Comparison of ENCODE assay signal across 8 mouse cellular contexts in the genomic region with DNA sequence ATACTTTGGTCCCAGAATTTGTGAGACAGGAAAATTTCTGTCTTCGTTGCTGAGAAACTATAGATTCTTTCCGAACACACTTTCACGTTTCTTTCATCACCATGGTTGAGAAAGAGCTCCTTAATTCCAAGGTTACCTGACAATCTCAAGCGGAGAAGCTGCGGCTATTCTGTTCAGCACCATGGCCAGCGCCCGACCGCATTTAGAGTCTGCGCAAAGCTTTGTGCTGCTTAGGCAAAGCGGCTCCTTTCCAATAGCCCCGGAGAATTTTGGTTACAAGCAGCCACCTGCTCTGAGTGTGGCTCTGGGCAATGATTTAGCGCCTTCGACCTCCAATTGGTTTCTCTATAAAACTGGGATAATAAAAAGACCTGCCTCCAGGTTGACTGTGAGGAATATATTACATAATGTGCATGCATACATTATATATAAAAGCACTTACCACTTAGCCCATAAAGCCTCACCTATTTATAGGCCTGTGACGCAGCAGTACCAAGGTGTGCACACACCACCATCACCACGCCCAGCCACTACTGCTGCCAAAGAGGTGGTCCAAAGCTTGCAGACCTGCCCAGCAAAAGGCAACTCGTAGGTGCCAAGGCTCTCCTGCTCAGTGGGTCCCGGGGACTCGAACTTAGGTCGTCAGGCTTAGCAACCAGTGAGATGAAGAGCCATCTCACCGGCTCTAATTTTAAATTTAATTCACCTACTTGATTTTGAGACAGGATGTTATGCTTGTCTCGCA. TPM values are rescaled to one million over a fixed set of nuclear protein-coding genes. Genes with fewer than 3 reads are reported as not detected.
DNase-seq lines count a peak whose midpoint lies in the region; ATAC-seq and TF ChIP-seq lines count a peak whose summit lies in the region.

No protein-coding gene starts in this region.

- peak; percentile 92 for DNase-seq in intestine, embryonic 14.5 days (ENCODE audit: low spot score)
- peak; percentile 61 for DNase-seq in CH12.LX (ENCODE audit: extremely low read depth)
- DNase-seq in c-Kit-positive CD71-negative TER-119-negative erythroid progenitor cells, embryonic 14.5 days (ENCODE audit: low read depth) = peak; percentile 77
- DNase-seq in kidney, postnatal 25 days = peak; percentile 79 to 87
- DNase-seq in neural tube, embryonic 11.5 days (ENCODE audit: low spot score) = peak; percentile 82
- DNase-seq in left cerebral cortex, adult 11 months (ENCODE audit: low spot score) = no peak
- DNase-seq in layer of hippocampus, adult 9-11 months = no peak

- H3K36me3 ChIP-seq in intestine, embryonic 14.5 days (ENCODE audit: control insufficient read depth, insufficient read depth, low read length) = no peaks in the 10 kb centered on the region
- no peaks in the 10 kb centered on the region for H3K36me3 ChIP-seq in intestine, embryonic 16.5 days (ENCODE audit: control insufficient read depth, insufficient read depth, low read length)
- H3K36me3 ChIP-seq in CH12.LX (replicated peaks in 1 of 2; ENCODE audit: control insufficient read depth in 1 of 2, insufficient read depth in 1 of 2, low read length in 1 of 2) = no peaks in the 10 kb centered on the region
- no peaks in the 10 kb centered on the region for H3K36me3 ChIP-seq in neural tube, embryonic 11.5 days (ENCODE audit: control insufficient read depth, insufficient read depth, low read length)

- H3K4me2 ChIP-seq in intestine, embryonic 14.5 days (ENCODE audit: low read length) = no peak overlapping the region
- no peak overlapping the region for H3K4me2 ChIP-seq in intestine, embryonic 16.5 days (ENCODE audit: low read depth, low read length)
- no peak overlapping the region for H3K4me2 ChIP-seq in CH12.LX (ENCODE audit: insufficient read depth, low read depth, poor library complexity, severe bottlenecking)
- no peak overlapping the region for H3K4me2 ChIP-seq in neural tube, embryonic 11.5 days (ENCODE audit: low read depth)

- WGBS in intestine, embryonic 14.5 days = 26% methylated on average over 21 of the region's 21 CpGs
- 24% methylated on average over 21 of the region's 21 CpGs for WGBS in intestine, embryonic 16.5 days
- 29% methylated on average over 21 of the region's 21 CpGs for WGBS in neural tube, embryonic 11.5 days

- peaks cover 33% of the 10 kb centered on the region for H3K27me3 ChIP-seq in intestine, embryonic 14.5 days (replicated peaks; ENCODE audit: control insufficient read depth, insufficient read depth, low read length)
- H3K27me3 ChIP-seq in intestine, embryonic 16.5 days (replicated peaks; ENCODE audit: control insufficient read depth, insufficient read depth, low read length) = peaks cover 15% of the 10 kb centered on the region; the same call in 1 of the 2 replicates
- peaks cover 87% of the 10 kb centered on the region for H3K27me3 ChIP-seq in CH12.LX (replicated peaks)
- H3K27me3 ChIP-seq in neural tube, embryonic 11.5 days (ENCODE audit: control insufficient read depth, insufficient read depth, low read length) = peaks cover 7% of the 10 kb centered on the region; the same call in 1 of the 2 replicates

- no peaks in the 10 kb centered on the region for H3K79me2 ChIP-seq in CH12.LX (replicated peaks; ENCODE audit: control insufficient read depth, extremely low read depth, insufficient read depth, poor library complexity, severe bottlenecking)

- no peaks in the 10 kb centered on the region for H3K9me3 ChIP-seq in intestine, embryonic 14.5 days (ENCODE audit: control insufficient read depth, low read length)
- no peaks in the 10 kb centered on the region for H3K9me3 ChIP-seq in intestine, embryonic 16.5 days (ENCODE audit: control insufficient read depth, low read length)
- no peaks in the 10 kb centered on the region for H3K9me3 ChIP-seq in CH12.LX (replicated peaks; ENCODE audit: low read length)
- H3K9me3 ChIP-seq in neural tube, embryonic 11.5 days (ENCODE audit: control insufficient read depth, low read length) = no peaks in the 10 kb centered on the region

- no peak for TF ChIP-seq CTCF in CH12.LX (conservative IDR thresholded peaks at IDR 0.05 in 1 of 2, IDR thresholded peaks at IDR 0.05 in 1 of 2; ENCODE audit: low read depth in 2 of 2, low read length in 2 of 2)

- TF ChIP-seq POLR2A in CH12.LX (IDR thresholded peaks at IDR 0.05; ENCODE audit: low read depth, low read length) = no peak

- H3K4me3 ChIP-seq in intestine, embryonic 14.5 days (ENCODE audit: low read depth, low read length) = no peak overlapping the region
- H3K4me3 ChIP-seq in intestine, embryonic 16.5 days (ENCODE audit: low read length) = no peak overlapping the region
- no peak overlapping the region for H3K4me3 ChIP-seq in CH12.LX (replicated peaks in 1 of 3; ENCODE audit: low read depth in 2 of 3, low read length in 2 of 3, poor library complexity in 1 of 3)
- H3K4me3 ChIP-seq in neural tube, embryonic 11.5 days (ENCODE audit: low read depth, low read length) = no peak overlapping the region

- no peak overlapping the region for H3K27ac ChIP-seq in intestine, embryonic 14.5 days (ENCODE audit: low read depth)
- no peak overlapping the region for H3K27ac ChIP-seq in intestine, embryonic 16.5 days (ENCODE audit: low read length)
- no peak overlapping the region for H3K27ac ChIP-seq in CH12.LX (ENCODE audit: insufficient read depth, low read depth)
- no peak overlapping the region for H3K27ac ChIP-seq in neural tube, embryonic 11.5 days (ENCODE audit: low read depth, low read length)

- dilution Hi-C loops in CH12.LX (cut with MboI; ENCODE audit: extremely low pct_ligation_motif_present, extremely low pct_unique_long_range_greater_than_20kb, low sequenced_read_pairs) = no loop called here

- no peak for ATAC-seq in intestine, embryonic 14.5 days (replicated peaks; ENCODE audit: low FRiP score, low TSS enrichment, low read depth)
- ATAC-seq in intestine, embryonic 16.5 days = no peak
- ATAC-seq in neural tube, embryonic 11.5 days (ENCODE audit: insufficient read depth, low FRiP score, low TSS enrichment) = no peak

- in situ Hi-C loops in CH12.LX (cut with MboI; ENCODE audit: low pct_ligation_motif_present, low pct_unique_long_range_greater_than_20kb, low sequenced_read_pairs) = no loop called here

- no peak for TF ChIP-seq EP300 in CH12.LX (IDR thresholded peaks at IDR 0.05; ENCODE audit: low read length)

- no peaks in the 10 kb centered on the region for H3K4me1 ChIP-seq in intestine, embryonic 14.5 days (replicated peaks; ENCODE audit: control insufficient read depth, insufficient read depth, low read length)
- H3K4me1 ChIP-seq in intestine, embryonic 16.5 days (ENCODE audit: control insufficient read depth, insufficient read depth, low read length) = no peaks in the 10 kb centered on the region
- no peaks in the 10 kb centered on the region for H3K4me1 ChIP-seq in CH12.LX (ENCODE audit: control insufficient read depth in 1 of 2, insufficient read depth in 2 of 2)
- H3K4me1 ChIP-seq in neural tube, embryonic 11.5 days (ENCODE audit: control insufficient read depth, insufficient read depth, low read length) = no peaks in the 10 kb centered on the region

- TF ChIP-seq RAD21 in CH12.LX (IDR thresholded peaks at IDR 0.05; ENCODE audit: low read depth, low read length) = no peak

- H3K9ac ChIP-seq in intestine, embryonic 14.5 days (ENCODE audit: low read length) = no peak overlapping the region
- no peak overlapping the region for H3K9ac ChIP-seq in intestine, embryonic 16.5 days (ENCODE audit: low read depth, low read length)
- H3K9ac ChIP-seq in CH12.LX (ENCODE audit: insufficient read depth, low read depth) = no peak overlapping the region
- no peak overlapping the region for H3K9ac ChIP-seq in neural tube, embryonic 11.5 days (ENCODE audit: low read length)

TF ChIP-seq in CH12.LX, 34 proteins besides CTCF, POLR2A, EP300 and RAD21 (continues in another document):
- no peak for TF ChIP-seq SMC3 (IDR thresholded peaks at IDR 0.05; ENCODE audit: low read depth, low read length)

RNA-seq across cellular contexts. Expression of a gene that starts 15.8 kb away (rescaled TPM):
- 4.4 and 4.5 TPM in 2 replicates for polyA plus RNA-seq in intestine, embryonic 14.5 days (2014; fragmentation: Nextera tagmentation; extraction: Ambion mirVana)
- 2.5 and 3.0 TPM in 2 replicates for polyA plus RNA-seq in intestine, embryonic 16.5 days (2015; fragmentation: Nextera tagmentation; extraction: Ambion mirVana)
- total RNA-seq in CH12.LX (2012; rRNA removed) = 0.04 and 0.08 TPM in 2 replicates
- total RNA-seq in CH12.LX (2014; rRNA removed) = not detected in 2 replicates
- polyA plus RNA-seq in CH12.LX (2012; ENCODE audit: insufficient read length, low read depth) = not detected in 2 replicates
- 6.3 TPM in 2 replicates for polyA plus RNA-seq in neural tube, embryonic 11.5 days (2014; fragmentation: Nextera tagmentation; extraction: Ambion mirVana)

RNA-seq across cellular contexts. Expression of a gene that starts 23.1 kb away (rescaled TPM):
- polyA plus RNA-seq in intestine, embryonic 14.5 days (2014; fragmentation: Nextera tagmentation; extraction: Ambion mirVana) = 16.3 and 17.2 TPM in 2 replicates
- 13.8 and 14.3 TPM in 2 replicates for polyA plus RNA-seq in intestine, embryonic 16.5 days (2015; fragmentation: Nextera tagmentation; extraction: Ambion mirVana)
- total RNA-seq in CH12.LX (2012; rRNA removed) (12.8 and 14.1 TPM in 2 replicates), CH12.LX (2014; rRNA removed) (16.0 and 18.5 TPM in 2 replicates)
- polyA plus RNA-seq in CH12.LX (2012; ENCODE audit: insufficient read length, low read depth) = 8.8 and 11.3 TPM in 2 replicates
- 23.1 and 26.5 TPM in 2 replicates for polyA plus RNA-seq in neural tube, embryonic 11.5 days (2014; fragmentation: Nextera tagmentation; extraction: Ambion mirVana)

RNA-seq across cellular contexts. Expression of a gene that starts 25.3 kb away (rescaled TPM):
- polyA plus RNA-seq in intestine, embryonic 14.5 days (2014; fragmentation: Nextera tagmentation; extraction: Ambion mirVana) = not detected in 2 replicates
- 0.61 and 2.8 TPM in 2 replicates for polyA plus RNA-seq in intestine, embryonic 16.5 days (2015; fragmentation: Nextera tagmentation; extraction: Ambion mirVana)
- total RNA-seq in CH12.LX (2012; rRNA removed) (5.6 and 6.2 TPM in 2 replicates), CH12.LX (2014; rRNA removed) (0.35 and 0.70 TPM in 2 replicates)
- polyA plus RNA-seq in CH12.LX (2012; ENCODE audit: insufficient read length, low read depth) = 6.2 and 9.7 TPM in 2 replicates
- polyA plus RNA-seq in neural tube, embryonic 11.5 days (2014; fragmentation: Nextera tagmentation; extraction: Ambion mirVana) = not detected in 2 replicates

RNA-seq across cellular contexts. Expression of a gene that starts 32.2 kb away (rescaled TPM):
- polyA plus RNA-seq in intestine, embryonic 14.5 days (2014; fragmentation: Nextera tagmentation; extraction: Ambion mirVana) = 52.2 and 60.5 TPM in 2 replicates
- polyA plus RNA-seq in intestine, embryonic 16.5 days (2015; fragmentation: Nextera tagmentation; extraction: Ambion mirVana) = 58.9 and 59.7 TPM in 2 replicates
- total RNA-seq in CH12.LX (2012; rRNA removed) (1.7 and 1.9 TPM in 2 replicates), CH12.LX (2014; rRNA removed) (0.70 and 0.81 TPM in 2 replicates)
- 3.1 and 4.1 TPM in 2 replicates for polyA plus RNA-seq in CH12.LX (2012; ENCODE audit: insufficient read length, low read depth)
- 16.6 and 18.1 TPM in 2 replicates for polyA plus RNA-seq in neural tube, embryonic 11.5 days (2014; fragmentation: Nextera tagmentation; extraction: Ambion mirVana)

RNA-seq across cellular contexts. Expression of a gene that starts 38.3 kb away (rescaled TPM):
- polyA plus RNA-seq in intestine, embryonic 14.5 days (2014; fragmentation: Nextera tagmentation; extraction: Ambion mirVana) = 70.7 and 79.3 TPM in 2 replicates
- 68.8 and 70.6 TPM in 2 replicates for polyA plus RNA-seq in intestine, embryonic 16.5 days (2015; fragmentation: Nextera tagmentation; extraction: Ambion mirVana)
- 33.9 and 35.7 TPM in 2 replicates for total RNA-seq in CH12.LX (2012; rRNA removed)
- 28.8 and 31.7 TPM in 2 replicates for total RNA-seq in CH12.LX (2014; rRNA removed)
- polyA plus RNA-seq in CH12.LX (2012; ENCODE audit: insufficient read length, low read depth) = 25.2 and 25.4 TPM in 2 replicates
- 87.4 and 94.0 TPM in 2 replicates for polyA plus RNA-seq in neural tube, embryonic 11.5 days (2014; fragmentation: Nextera tagmentation; extraction: Ambion mirVana)

Comparison
In these comparisons a context has a peak if more than half of its experiments do, and no peak if none do; other contexts are left out.
1. DNase-seq: peak in intestine, embryonic 14.5 days (single experiment), CH12.LX (single experiment), c-Kit-positive CD71-negative TER-119-negative erythroid progenitor cells, embryonic 14.5 days (single experiment), kidney, postnatal 25 days (2 of 2) and neural tube, embryonic 11.5 days (single experiment); none in left cerebral cortex, adult 11 months (single experiment) and layer of hippocampus, adult 9-11 months (single experiment).